In the genomic region with DNA sequence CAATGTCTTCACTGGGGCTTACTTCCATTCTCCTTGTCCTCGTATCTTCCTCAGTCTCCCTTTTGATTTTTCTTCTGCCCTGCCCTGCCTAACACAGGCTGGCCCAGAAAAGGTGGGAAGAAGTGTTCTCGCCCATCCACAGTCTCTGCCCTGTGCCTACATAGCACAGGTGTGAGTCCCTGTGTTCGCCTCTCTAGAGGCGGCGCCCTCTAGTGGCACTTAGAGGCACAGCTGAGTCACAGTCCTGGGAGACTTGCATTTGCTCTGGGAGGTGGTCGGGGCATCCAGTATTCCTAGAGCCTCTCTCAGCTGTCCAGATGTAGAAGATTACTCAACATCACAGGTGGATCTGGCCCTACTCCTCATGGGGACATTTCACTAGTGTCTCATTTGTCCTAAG, we compare ENCODE assay signal across 8 mouse cellular contexts.
DNase-seq lines count a peak whose midpoint lies in the region; ATAC-seq lines count a peak whose summit lies in the region.

No protein-coding gene starts in this region.

- no peaks in the 10 kb centered on the region for H3K9me3 ChIP-seq in forebrain, embryonic 16.5 days (ENCODE audit: control insufficient read depth, low read length)

- peak; percentile 74 for ATAC-seq in forebrain, embryonic 16.5 days
- no peak for ATAC-seq in inflammation-experienced regulatory T-cells, adult 6 months

- no peak overlapping the region for H3K4me2 ChIP-seq in forebrain, embryonic 16.5 days (ENCODE audit: low read length)

- H3K4me3 ChIP-seq in forebrain, embryonic 16.5 days (replicated peaks; ENCODE audit: low read length), result no peak overlapping the region

- no peaks in the 10 kb centered on the region for H3K27me3 ChIP-seq in forebrain, embryonic 16.5 days (replicated peaks; ENCODE audit: control insufficient read depth, insufficient read depth, low read length)

- H3K27ac ChIP-seq in forebrain, embryonic 16.5 days (ENCODE audit: low read length), result no peak overlapping the region

- peak; percentile 65 for DNase-seq in A20 (ENCODE audit: low read depth, low spot score)
- peak; percentile 42 for DNase-seq in CD4-positive helper T cell, adult 2 months (ENCODE audit: low read depth, low spot score)
- peak; percentile 33 for DNase-seq in c-Kit-positive CD71-negative TER-119-negative erythroid progenitor cells, embryonic 14.5 days (ENCODE audit: low read depth)
- DNase-seq in layer of hippocampus, adult 18-20 months (ENCODE audit: low spot score in 2 of 2), result peak; percentile 52 to 67
- DNase-seq in lung, postnatal 4 days, result peak; percentile 30 to 52
- peak; percentile 63 for DNase-seq in right cerebral cortex, postnatal 25 days

- WGBS in forebrain, embryonic 16.5 days, result 18% methylated on average over 6 of the region's 6 CpGs

- no peaks in the 10 kb centered on the region for H3K36me3 ChIP-seq in forebrain, embryonic 16.5 days (ENCODE audit: control insufficient read depth, insufficient read depth)

- H3K9ac ChIP-seq in forebrain, embryonic 16.5 days (replicated peaks; ENCODE audit: low read depth, low read length), result no peak overlapping the region

- H3K4me1 ChIP-seq in forebrain, embryonic 16.5 days (replicated peaks; ENCODE audit: control insufficient read depth, insufficient read depth, low read length), result peaks cover 14% of the 10 kb centered on the region
